Mouse (Mus musculus): ENCODE data around the gene Cd86. TPM values are rescaled to one million over a fixed set of nuclear protein-coding genes. Genes with fewer than 3 reads are reported as not detected.

Gene Cd86
- polyA plus RNA-seq, 1 experiment: 1.5 TPM

GRCm38 (mm10) chr16:36561386-36562338 is 104.2 kb downstream of the Cd86 start, which contains the start of gene Casr:
Gene Casr, minus strand, starts transcription at chr16:36562141.
- Histone ChIP-seq H3K4me1 (no peaks in the 10 kb centered on the region), H3K27me3 (replicated peaks) (peaks cover 23% of the 10 kb centered on the region), H3K9me3 (peaks cover 9% of the 10 kb centered on the region), H3K4me3 (replicated peaks) (no peak within 1 kb of the TSS), H3K36me3 (replicated peaks; ENCODE audit: low read length) (no peaks in the 10 kb centered on the region)
- no peak for TF ChIP-seq FLI1 (IDR thresholded peaks at IDR 0.05; ENCODE audit: low read length)

- Histone ChIP-seq H3K9me3 (peaks cover 21% of the 10 kb centered on the region), H3K36me3 (replicated peaks; ENCODE audit: low read length) (no peaks in the 10 kb centered on the region), H3K4me1 (no peaks in the 10 kb centered on the region), H3K4me3 (replicated peaks) (no peak overlapping the region), H3K27me3 (replicated peaks) (peaks cover 19% of the 10 kb centered on the region)
- TF ChIP-seq GATA1 (IDR thresholded peaks at IDR 0.05; ENCODE audit: borderline replicate concordance, low read length): no peak
- no peak for TF ChIP-seq FLI1 (IDR thresholded peaks at IDR 0.05; ENCODE audit: low read length)
Measured at GRCm38 (mm10) chr16:36559573-36559972, 106.3 kb downstream of the Cd86 start.

GRCm38 (mm10) chr16:36555672-36556165 is 110.2 kb downstream of the Cd86 start:
- H3K27me3 ChIP-seq (replicated peaks): peaks cover 8% of the 10 kb centered on the region
- TF ChIP-seq GATA1 (IDR thresholded peaks at IDR 0.05; ENCODE audit: borderline replicate concordance, low read length) (no peak), FLI1 (IDR thresholded peaks at IDR 0.05; ENCODE audit: low read length) (no peak)
- H3K36me3 ChIP-seq (replicated peaks; ENCODE audit: low read length): no peaks in the 10 kb centered on the region
- H3K4me3 ChIP-seq (replicated peaks): no peak overlapping the region
- H3K9me3 ChIP-seq: peaks cover 27% of the 10 kb centered on the region
- no peaks in the 10 kb centered on the region for H3K4me1 ChIP-seq

Other genes starting within 250 kb of the Cd86 start
- not detected in 2 replicates for gene Stfa3, start 210.7 kb downstream of the Cd86 start, polyA plus RNA-seq (2012; ENCODE audit: insufficient read depth, low replicate concordance)
- not detected in 2 replicates for gene Casr, start 103.9 kb downstream of the Cd86 start, polyA plus RNA-seq (2012; ENCODE audit: insufficient read depth, low replicate concordance)
- not detected in 2 replicates for gene Ildr1, start 27.9 kb upstream of the Cd86 start, polyA plus RNA-seq (2012; ENCODE audit: insufficient read depth, low replicate concordance)
- not detected in 2 replicates for gene Slc15a2, start 118.9 kb upstream of the Cd86 start, polyA plus RNA-seq (2012; ENCODE audit: insufficient read depth, low replicate concordance)
- 0.36 TPM in 1 of 2 replicates, not detected in the other for gene Iqcb1, start 162.3 kb upstream of the Cd86 start, polyA plus RNA-seq (2012; ENCODE audit: insufficient read depth, low replicate concordance)
- not detected in 2 replicates for gene Eaf2, start 208.9 kb upstream of the Cd86 start, polyA plus RNA-seq (2012; ENCODE audit: insufficient read depth, low replicate concordance)
- 15.5 and 21.9 TPM in 2 replicates for gene Golgb1, start 209.1 kb upstream of the Cd86 start, polyA plus RNA-seq (2012; ENCODE audit: insufficient read depth, low replicate concordance)